ENCODE assay signal across 8 mouse cellular contexts in genomic region chr17:8871997-8872593, GRCm38 (mm10).
DNase-seq lines count a peak whose midpoint lies in the region; ATAC-seq and TF ChIP-seq lines count a peak whose summit lies in the region.

No protein-coding gene starts in this region.

- TF ChIP-seq CTCF in forebrain, postnatal 0 days (IDR thresholded peaks at IDR 0.05; ENCODE audit: low read depth), result no peak

- 0 out of 2 replicates have a peak, but pooled peaks cover 2% of the 10 kb centered on the region for H3K4me1 ChIP-seq in forebrain, postnatal 0 days (ENCODE audit: insufficient read depth)
- peaks cover 6% of the 10 kb centered on the region; the same call in 1 of the 2 replicates for H3K4me1 ChIP-seq in intestine, embryonic 15.5 days (replicated peaks)

- H3K9ac ChIP-seq in forebrain, postnatal 0 days, result no peak overlapping the region
- no peak overlapping the region for H3K9ac ChIP-seq in intestine, embryonic 15.5 days

- WGBS in forebrain, postnatal 0 days, result 50% methylated on average over 12 of the region's 12 CpGs
- WGBS in intestine, embryonic 15.5 days, result 18% methylated on average over 12 of the region's 12 CpGs

- H3K27me3 ChIP-seq in forebrain, postnatal 0 days (ENCODE audit: insufficient read depth, low read length), result no peaks in the 10 kb centered on the region
- no peaks in the 10 kb centered on the region; the same call in 1 of the 2 replicates for H3K27me3 ChIP-seq in intestine, embryonic 15.5 days (replicated peaks)

- ATAC-seq in forebrain, postnatal 0 days, result peak; percentile 32
- ATAC-seq in intestine, embryonic 15.5 days, result peak; percentile 72

- peak; percentile 9 for DNase-seq in ovary, adult 18-20 months (ENCODE audit: low spot score)
- DNase-seq in ovary, postnatal 10 days (ENCODE audit: low spot score), result no peak
- DNase-seq in forebrain, postnatal 0 days, result no peak
- peak; percentile 63 for DNase-seq in lung, postnatal 10 days
- DNase-seq in left cerebral cortex, adult 8-10 months (ENCODE audit: low spot score in 2 of 2), result no peak
- DNase-seq in layer of hippocampus, adult 9-10 months (ENCODE audit: low spot score), result no peak
- no peak for DNase-seq in B cell, adult 2 months

- H3K27ac ChIP-seq in forebrain, postnatal 0 days (ENCODE audit: low read depth, low read length), result no peak overlapping the region
- H3K27ac ChIP-seq in intestine, embryonic 15.5 days, result no peak overlapping the region

- H3K4me3 ChIP-seq in forebrain, postnatal 0 days (ENCODE audit: low read depth, low read length), result no peak overlapping the region
- H3K4me3 ChIP-seq in intestine, embryonic 15.5 days (replicated peaks), result no peak overlapping the region

- no peak overlapping the region for H3K4me2 ChIP-seq in forebrain, postnatal 0 days (ENCODE audit: low read depth)
- H3K4me2 ChIP-seq in intestine, embryonic 15.5 days (replicated peaks), result peak overlapping the region; percentile 29

- no peaks in the 10 kb centered on the region for H3K36me3 ChIP-seq in forebrain, postnatal 0 days (ENCODE audit: insufficient read depth)
- H3K36me3 ChIP-seq in intestine, embryonic 15.5 days, result no peaks in the 10 kb centered on the region

- H3K9me3 ChIP-seq in forebrain, postnatal 0 days (ENCODE audit: low read length), result no peaks in the 10 kb centered on the region
- H3K9me3 ChIP-seq in intestine, embryonic 15.5 days, result no peaks in the 10 kb centered on the region

Comparison
In these comparisons a context has a peak if more than half of its experiments do, and no peak if none do; other contexts are left out.
1. DNase-seq: peak in ovary, adult 18-20 months (single experiment) and lung, postnatal 10 days (single experiment); none in ovary, postnatal 10 days (single experiment), forebrain, postnatal 0 days (single experiment), left cerebral cortex, adult 8-10 months (0 of 2), layer of hippocampus, adult 9-10 months (single experiment) and B cell, adult 2 months (0 of 2).